Mouse (Mus musculus): ENCODE measurements at regions not wholly inside any gene's neighbourhood (a gene's known extent, or its start where the extent isn't known, plus 50 kb on each side); places are given as distances from the start of the nearest gene placed in this dataset.

- Histone ChIP-seq H3K4me2 (replicated peaks; ENCODE audit: low read depth, low read length) (no peak overlapping the region), H3K27ac (ENCODE audit: low read length) (no peak overlapping the region), H3K36me3 (ENCODE audit: insufficient read depth, low read length) (no peaks in the 10 kb centered on the region), H3K9ac (replicated peaks; ENCODE audit: low read length) (no peak overlapping the region), H3K4me1 (ENCODE audit: insufficient read depth, low read length) (0 out of 2 replicates have a peak, but pooled peaks cover 7% of the 10 kb centered on the region), H3K4me3 (ENCODE audit: low read length) (no peak overlapping the region), H3K9me3 (ENCODE audit: low read length) (no peaks in the 10 kb centered on the region), H3K27me3 (ENCODE audit: insufficient read depth, low read length) (no peaks in the 10 kb centered on the region)
- ATAC-seq (ENCODE audit: low FRiP score, low TSS enrichment) = no peak
- WGBS = 80% methylated on average over 5 of the region's 5 CpGs
These were observed 167.1 kb downstream of the Tpra1 start for GRCm38 (mm10) chr6:89069108-89069507.

GRCm38 (mm10) chr6:89070011-89070410 lies 168.0 kb downstream of the Tpra1 start:
- 15% methylated on average over 3 of the region's 3 CpGs for WGBS
- Histone ChIP-seq H3K9me3 (ENCODE audit: low read length) (no peaks in the 10 kb centered on the region), H3K27ac (ENCODE audit: low read length) (no peak overlapping the region)

GRCm38 (mm10) chr6:89071766-89072165 lies 169.7 kb downstream of the Tpra1 start:
- no peaks in the 10 kb centered on the region for H3K27me3 ChIP-seq (ENCODE audit: insufficient read depth, low read length)
- no peak overlapping the region for H3K4me2 ChIP-seq (replicated peaks; ENCODE audit: low read depth, low read length)
- H3K4me3 ChIP-seq (ENCODE audit: low read length) = no peak overlapping the region
- no peaks in the 10 kb centered on the region for H3K9me3 ChIP-seq (ENCODE audit: low read length)
- WGBS = 30% methylated on average over 2 of the region's 2 CpGs
- H3K27ac ChIP-seq (ENCODE audit: low read length) = no peak overlapping the region
- no peaks in the 10 kb centered on the region for H3K36me3 ChIP-seq (ENCODE audit: insufficient read depth, low read length)
- no peak overlapping the region for H3K9ac ChIP-seq (replicated peaks; ENCODE audit: low read length)
- 0 out of 2 replicates have a peak, but pooled peaks cover 7% of the 10 kb centered on the region for H3K4me1 ChIP-seq (ENCODE audit: insufficient read depth, low read length)
- ATAC-seq (ENCODE audit: low FRiP score, low TSS enrichment) = peak; percentile 83

More at GRCm38 (mm10) chr6:89070011-89070410, 168.0 kb downstream of the Tpra1 start:
- H3K4me1 ChIP-seq (ENCODE audit: insufficient read depth, low read length) = 0 out of 2 replicates have a peak, but pooled peaks cover 7% of the 10 kb centered on the region
- H3K9ac ChIP-seq (replicated peaks; ENCODE audit: low read length) = no peak overlapping the region
- H3K4me2 ChIP-seq (replicated peaks; ENCODE audit: low read depth, low read length) = no peak overlapping the region
- no peaks in the 10 kb centered on the region for H3K36me3 ChIP-seq (ENCODE audit: insufficient read depth, low read length)
- ATAC-seq (ENCODE audit: low FRiP score, low TSS enrichment) = peak; percentile 57; the same call in 1 of the 2 replicates
- H3K4me3 ChIP-seq (ENCODE audit: low read length) = no peak overlapping the region
- no peaks in the 10 kb centered on the region for H3K27me3 ChIP-seq (ENCODE audit: insufficient read depth, low read length)

GRCm38 (mm10) chr6:89072569-89072968 lies 170.5 kb downstream of the Tpra1 start:
- no peak overlapping the region for H3K4me2 ChIP-seq (replicated peaks; ENCODE audit: low read depth, low read length)
- no peak for ATAC-seq (ENCODE audit: low FRiP score, low TSS enrichment)
- H3K27ac ChIP-seq (ENCODE audit: low read length) = no peak overlapping the region
- no peak overlapping the region for H3K4me3 ChIP-seq (ENCODE audit: low read length)
- no peaks in the 10 kb centered on the region for H3K27me3 ChIP-seq (ENCODE audit: insufficient read depth, low read length)
- no peak overlapping the region for H3K9ac ChIP-seq (replicated peaks; ENCODE audit: low read length)
- H3K9me3 ChIP-seq (ENCODE audit: low read length) = no peaks in the 10 kb centered on the region
- 0 out of 2 replicates have a peak, but pooled peaks cover 7% of the 10 kb centered on the region for H3K4me1 ChIP-seq (ENCODE audit: insufficient read depth, low read length)
- no peaks in the 10 kb centered on the region for H3K36me3 ChIP-seq (ENCODE audit: insufficient read depth, low read length)
- WGBS = 61% methylated on average over 2 of the region's 2 CpGs

DNA sequence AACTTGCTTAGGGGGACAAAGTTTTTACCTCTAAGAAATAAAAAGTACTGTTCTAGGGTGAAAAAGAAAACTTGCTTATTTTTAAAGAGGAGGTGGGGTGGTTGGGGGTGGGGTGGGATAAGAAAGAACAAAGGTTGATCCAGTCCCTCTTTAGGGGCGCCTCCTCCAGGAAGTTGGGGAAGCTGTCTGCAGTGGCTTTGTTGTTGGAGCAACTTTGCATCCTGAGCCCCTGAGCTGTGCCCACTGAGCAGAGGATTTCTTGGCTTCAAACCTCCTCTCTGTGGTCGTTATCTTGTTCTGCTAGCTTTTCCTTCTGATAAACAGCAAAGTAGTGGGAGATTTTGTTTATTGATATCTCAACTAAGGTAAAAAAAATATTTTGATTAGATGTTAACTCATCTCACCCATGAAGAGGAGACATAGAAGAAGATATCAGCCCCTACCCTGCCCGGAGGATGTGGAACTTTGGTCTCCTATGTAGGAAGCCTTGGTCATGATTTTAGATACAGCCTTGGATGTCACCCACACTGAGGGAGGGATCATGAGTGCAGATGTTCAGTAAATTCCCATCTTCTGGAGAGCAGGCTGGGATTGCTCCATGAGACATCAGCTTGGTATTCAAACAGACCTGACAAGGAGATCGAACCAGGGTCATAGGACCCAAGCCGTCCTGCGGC lies 179.7 kb downstream of the Tpra1 start:
- H3K4me3 ChIP-seq (ENCODE audit: low read length) = no peak overlapping the region
- no peak for ATAC-seq (ENCODE audit: low FRiP score, low TSS enrichment)

GRCm38 (mm10) chr6:89084437-89084836 lies 182.4 kb downstream of the Tpra1 start:
- Histone ChIP-seq H3K9ac (replicated peaks; ENCODE audit: low read length) (no peak overlapping the region), H3K4me1 (ENCODE audit: insufficient read depth, low read length) (no peaks in the 10 kb centered on the region), H3K4me2 (replicated peaks; ENCODE audit: low read depth, low read length) (no peak overlapping the region), H3K4me3 (ENCODE audit: low read length) (no peak overlapping the region), H3K27ac (ENCODE audit: low read length) (no peak overlapping the region), H3K9me3 (ENCODE audit: low read length) (no peaks in the 10 kb centered on the region), H3K36me3 (ENCODE audit: insufficient read depth, low read length) (no peaks in the 10 kb centered on the region), H3K27me3 (ENCODE audit: insufficient read depth, low read length) (no peaks in the 10 kb centered on the region)
- 97% methylated on average over 3 of the region's 3 CpGs for WGBS
- ATAC-seq (ENCODE audit: low FRiP score, low TSS enrichment) = no peak

More for the DNA sequence above, 179.7 kb downstream of the Tpra1 start:
- Histone ChIP-seq H3K36me3 (ENCODE audit: insufficient read depth, low read length) (no peaks in the 10 kb centered on the region), H3K4me1 (ENCODE audit: insufficient read depth, low read length) (no peaks in the 10 kb centered on the region), H3K9me3 (ENCODE audit: low read length) (no peaks in the 10 kb centered on the region), H3K27ac (ENCODE audit: low read length) (no peak overlapping the region), H3K27me3 (ENCODE audit: insufficient read depth, low read length) (no peaks in the 10 kb centered on the region), H3K9ac (replicated peaks; ENCODE audit: low read length) (no peak overlapping the region), H3K4me2 (replicated peaks; ENCODE audit: low read depth, low read length) (no peak overlapping the region)
- 63% methylated on average over 6 of the region's 6 CpGs for WGBS

- H3K36me3 ChIP-seq (ENCODE audit: insufficient read depth, low read length) = no peaks in the 10 kb centered on the region
- no peak overlapping the region for H3K4me2 ChIP-seq (replicated peaks; ENCODE audit: low read depth, low read length)
- WGBS = 86% methylated on average over 6 of the region's 6 CpGs
These were observed 183.1 kb downstream of the Tpra1 start for GRCm38 (mm10) chr6:89085151-89085550.

DNA sequence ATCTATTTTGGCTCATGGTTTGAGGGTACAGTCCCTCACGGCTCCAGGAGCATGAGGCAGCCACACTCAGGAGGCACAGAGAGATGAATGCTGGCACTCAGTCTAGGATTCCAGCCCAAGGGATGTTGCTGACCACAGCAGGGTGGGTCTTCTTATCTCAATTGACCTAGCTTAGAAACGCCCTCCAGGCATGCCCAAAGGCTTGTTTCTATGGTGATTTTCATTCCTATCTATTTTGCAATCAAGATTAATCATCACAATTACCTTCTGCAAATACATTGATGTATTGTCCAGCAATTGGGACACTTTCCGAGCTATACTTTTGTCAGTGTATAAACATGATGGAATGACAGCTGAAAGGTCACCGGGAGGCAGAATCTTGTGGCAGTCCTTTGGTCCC lies 185.6 kb downstream of the Tpra1 start:
- Histone ChIP-seq H3K9ac (replicated peaks; ENCODE audit: low read length) (no peak overlapping the region), H3K4me1 (ENCODE audit: insufficient read depth, low read length) (no peaks in the 10 kb centered on the region), H3K27me3 (ENCODE audit: insufficient read depth, low read length) (no peaks in the 10 kb centered on the region), H3K4me2 (replicated peaks; ENCODE audit: low read depth, low read length) (no peak overlapping the region), H3K36me3 (ENCODE audit: insufficient read depth, low read length) (no peaks in the 10 kb centered on the region), H3K27ac (ENCODE audit: low read length) (no peak overlapping the region), H3K9me3 (ENCODE audit: low read length) (no peaks in the 10 kb centered on the region), H3K4me3 (ENCODE audit: low read length) (no peak overlapping the region)
- ATAC-seq (ENCODE audit: low FRiP score, low TSS enrichment) = no peak
- WGBS = 77% methylated on average over 4 of the region's 4 CpGs

More at GRCm38 (mm10) chr6:89085151-89085550, 183.1 kb downstream of the Tpra1 start:
- Histone ChIP-seq H3K4me3 (ENCODE audit: low read length) (no peak overlapping the region), H3K9ac (replicated peaks; ENCODE audit: low read length) (no peak overlapping the region), H3K9me3 (ENCODE audit: low read length) (no peaks in the 10 kb centered on the region), H3K27ac (ENCODE audit: low read length) (no peak overlapping the region), H3K4me1 (ENCODE audit: insufficient read depth, low read length) (no peaks in the 10 kb centered on the region), H3K27me3 (ENCODE audit: insufficient read depth, low read length) (no peaks in the 10 kb centered on the region)
- ATAC-seq (ENCODE audit: low FRiP score, low TSS enrichment) = no peak

DNA sequence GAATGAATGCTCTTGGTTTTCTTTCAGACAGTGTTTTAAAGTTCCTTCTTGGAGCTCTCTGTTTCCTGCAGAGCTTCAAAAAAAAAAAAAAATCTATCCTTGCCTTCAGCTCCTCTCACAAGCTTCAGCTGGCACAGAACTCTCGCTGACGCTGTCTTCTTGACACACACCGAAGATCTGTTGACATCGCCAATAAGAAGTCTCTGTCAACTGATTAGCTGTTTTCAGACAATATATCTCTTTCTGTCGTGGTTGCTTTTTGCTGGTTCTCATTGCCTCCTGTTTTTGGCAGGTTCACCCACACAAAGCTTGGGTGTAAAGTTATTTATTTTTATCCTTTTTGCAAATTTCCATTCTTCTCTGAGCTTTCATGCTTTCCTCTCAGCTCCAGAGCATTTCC lies 188.0 kb downstream of the Tpra1 start:
- 87% methylated on average over 5 of the region's 5 CpGs for WGBS
- no peak overlapping the region for H3K27ac ChIP-seq (ENCODE audit: low read length)

DNA sequence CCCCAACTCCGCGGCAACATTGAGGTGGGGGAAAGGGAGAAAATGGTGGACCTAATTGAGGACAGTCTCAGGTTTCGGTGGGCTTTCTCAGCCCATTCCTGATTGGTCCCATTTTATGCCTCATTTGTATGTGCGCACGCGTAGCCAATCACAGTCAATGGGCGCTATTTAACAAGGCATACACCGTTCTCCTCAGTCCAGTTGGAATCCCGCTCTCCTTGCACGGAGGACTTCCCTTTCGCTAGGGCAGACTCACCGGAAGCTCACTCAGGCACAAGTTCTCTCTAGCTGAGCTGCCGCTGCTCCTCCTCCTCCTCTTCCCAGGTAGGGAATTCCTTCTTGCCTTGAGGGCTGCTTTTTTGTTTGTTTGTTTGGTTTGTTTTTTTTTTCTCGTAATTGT lies 193.9 kb downstream of the Tpra1 start:
- Histone ChIP-seq H3K4me3 (ENCODE audit: low read length) (no peak overlapping the region), H3K9ac (replicated peaks; ENCODE audit: low read length) (no peak overlapping the region), H3K4me2 (replicated peaks; ENCODE audit: low read depth, low read length) (no peak overlapping the region), H3K27me3 (ENCODE audit: insufficient read depth, low read length) (no peaks in the 10 kb centered on the region), H3K27ac (ENCODE audit: low read length) (no peak overlapping the region), H3K9me3 (ENCODE audit: low read length) (no peaks in the 10 kb centered on the region), H3K36me3 (ENCODE audit: insufficient read depth, low read length) (no peaks in the 10 kb centered on the region), H3K4me1 (ENCODE audit: insufficient read depth, low read length) (no peaks in the 10 kb centered on the region)
- no peak for ATAC-seq (ENCODE audit: low FRiP score, low TSS enrichment)
- 95% methylated on average over 14 of the region's 14 CpGs for WGBS

More for the DNA sequence above, 188.0 kb downstream of the Tpra1 start:
- no peaks in the 10 kb centered on the region for H3K4me1 ChIP-seq (ENCODE audit: insufficient read depth, low read length)
- no peak overlapping the region for H3K4me3 ChIP-seq (ENCODE audit: low read length)
- no peaks in the 10 kb centered on the region for H3K27me3 ChIP-seq (ENCODE audit: insufficient read depth, low read length)
- no peak overlapping the region for H3K9ac ChIP-seq (replicated peaks; ENCODE audit: low read length)
- no peak overlapping the region for H3K4me2 ChIP-seq (replicated peaks; ENCODE audit: low read depth, low read length)
- no peak for ATAC-seq (ENCODE audit: low FRiP score, low TSS enrichment)
- no peaks in the 10 kb centered on the region for H3K9me3 ChIP-seq (ENCODE audit: low read length)
- H3K36me3 ChIP-seq (ENCODE audit: insufficient read depth, low read length) = no peaks in the 10 kb centered on the region
